Mouse (Mus musculus): ENCODE measurements around the gene Mtmr1.

GRCm38 (mm10) chrX:71365011-71365410 is 451 bp downstream of the Mtmr1 start:
- no peak for TF ChIP-seq CTCF (IDR thresholded peaks at IDR 0.05)
- TF ChIP-seq EP300 (IDR thresholded peaks at IDR 0.05): no peak
